Mouse (Mus musculus) activated CD4-positive, CD25-positive, alpha-beta regulatory T cell, adult 4 months (primary cell): ENCODE results near the gene Olfr126. TPM values are rescaled to one million over a fixed set of nuclear protein-coding genes. Genes with fewer than 3 reads are reported as not detected.

Experiments used
- ATAC-seq: one replicate; pipeline ENCODE4 v1.8.0; 2017
- polyA plus RNA-seq, 2 experiments: library from polyadenylated mRNA; unstranded; fragments of 100-300 nt; shearing (Covaris generic); gene quantifications; one replicate each; pipeline ENCODE4 v1.2.1; 2017

Gene Olfr126
- polyA plus RNA-seq = not detected

DNA sequence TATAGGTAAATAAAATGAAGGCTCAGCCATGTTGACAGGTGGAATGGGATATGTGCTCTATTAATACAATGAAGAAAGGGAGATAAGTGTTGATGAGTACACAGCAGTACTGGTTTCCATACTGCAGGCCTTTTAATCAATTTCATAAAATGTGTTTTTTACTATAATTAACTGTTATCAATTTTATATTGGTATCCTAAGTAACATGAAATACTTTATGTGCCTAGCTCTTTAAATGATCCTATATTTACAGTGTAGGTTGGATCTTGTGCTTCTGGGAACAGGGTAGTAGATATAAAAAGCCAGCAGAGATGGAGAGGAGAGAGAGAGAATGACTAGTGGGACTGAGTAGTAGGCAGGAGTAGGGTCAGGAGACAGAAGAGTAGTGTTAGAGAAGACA is at the start of gene Olfr126:
TSS of gene Olfr126 (plus strand) at position 301 of the 400 bp plus-strand sequence.
- ATAC-seq = no peak

DNA sequence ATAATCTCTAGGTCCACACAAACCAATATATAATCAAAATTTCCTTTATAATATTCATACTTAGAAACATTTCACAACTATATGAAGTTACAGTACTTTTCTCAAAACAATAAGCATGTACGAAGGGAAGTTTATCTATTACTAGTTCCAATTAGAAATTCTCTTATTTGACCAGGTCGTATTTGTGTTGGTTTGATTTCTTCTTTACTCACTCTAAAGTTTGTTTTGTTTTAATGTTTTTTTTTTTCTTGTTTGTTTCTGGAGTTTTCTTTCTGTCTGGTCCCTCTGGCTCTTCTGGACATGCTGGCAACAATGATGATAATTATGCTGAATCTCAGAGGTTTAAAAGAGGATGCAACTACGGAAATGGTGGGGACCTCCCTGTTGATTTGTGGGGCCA is 47.7 kb upstream of the Olfr126 start, which contains the start of gene Olfr124:
TSS of gene Olfr124 (plus strand) at position 301 of the 400 bp plus-strand sequence.
- no peak for ATAC-seq

GRCm38 (mm10) chr17:37832649-37833048 is 14.6 kb upstream of the Olfr126 start, which contains the start of gene Olfr125:
TSS of gene Olfr125 (plus strand) at chr17:37832949.
- no peak for ATAC-seq

GRCm38 (mm10) chr17:37863901-37864300 is 16.6 kb downstream of the Olfr126 start:
- ATAC-seq = no peak

DNA sequence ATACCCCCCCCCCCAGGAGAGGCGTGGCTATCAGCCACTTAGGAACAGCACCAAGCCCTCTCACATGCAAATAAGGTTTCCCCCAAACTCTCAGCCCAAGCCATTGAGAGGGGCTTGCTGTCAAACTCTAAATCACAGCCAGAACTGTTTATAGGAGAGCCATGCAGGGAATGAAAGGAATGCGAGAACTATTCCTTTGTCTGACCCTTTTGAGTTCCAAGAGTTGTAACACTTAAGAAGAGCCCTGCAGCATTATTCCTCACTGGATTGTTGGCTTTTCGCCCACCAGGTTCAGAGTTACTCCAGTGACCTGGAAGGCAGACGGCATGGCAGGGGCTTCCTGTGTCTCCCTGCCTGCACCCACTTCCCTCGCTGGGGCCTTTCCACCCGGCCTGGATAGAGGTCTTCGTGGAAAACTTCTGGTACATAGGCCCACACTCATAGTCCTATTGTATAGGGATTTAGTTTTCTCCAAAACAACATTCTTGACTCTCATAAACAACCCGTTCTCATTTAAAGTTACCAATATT is 22.5 kb downstream of the Olfr126 start:
- ATAC-seq = no peak

- no peak for ATAC-seq
These were observed 26.5 kb downstream of the Olfr126 start for GRCm38 (mm10) chr17:37873830-37874229.

DNA sequence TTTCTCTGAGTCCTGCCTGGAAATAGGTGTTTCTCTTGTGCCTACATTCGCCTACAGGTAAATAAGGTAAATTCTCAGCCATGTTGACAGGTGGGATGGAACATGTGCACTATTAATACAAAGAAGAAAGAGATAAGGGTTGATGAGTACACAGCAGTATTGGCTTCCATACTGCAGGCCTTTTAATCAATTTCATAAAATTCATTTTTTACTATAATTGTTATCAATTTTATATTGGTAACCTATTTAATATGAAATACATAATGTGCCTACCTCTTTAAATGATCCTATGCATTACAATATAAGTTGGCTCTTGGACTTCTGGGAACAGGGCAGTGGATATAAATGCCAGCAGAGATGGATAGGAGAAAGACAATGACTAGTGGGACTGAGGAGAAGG is 52.9 kb downstream of the Olfr126 start, which contains the start of gene Olfr127:
TSS of gene Olfr127 (plus strand) at position 301 of the 400 bp plus-strand sequence.
- ATAC-seq = no peak

Other genes with a start within 250 kb of the Olfr126 start
- gene Olfr115, start 220.4 kb upstream of the Olfr126 start, polyA plus RNA-seq = under 1 TPM in 1 of 2 experiments, not detected in 1; 0.37 TPM
- not detected for gene Olfr116, start 220.3 kb upstream of the Olfr126 start, polyA plus RNA-seq
- gene Olfr117, start 183.7 kb upstream of the Olfr126 start, polyA plus RNA-seq = not detected
- under 1 TPM; 0.27 to 0.49 TPM for gene Olfr118, start 180.5 kb upstream of the Olfr126 start, polyA plus RNA-seq
- gene Olfr119, start 150.9 kb upstream of the Olfr126 start, polyA plus RNA-seq = not detected
- gene Olfr120, start 125.7 kb upstream of the Olfr126 start, polyA plus RNA-seq = not detected
- not detected for gene Olfr121, start 98.6 kb upstream of the Olfr126 start, polyA plus RNA-seq
- not detected for gene Olfr122, start 78.9 kb upstream of the Olfr126 start, polyA plus RNA-seq
- not detected for gene Olfr123, start 54.0 kb upstream of the Olfr126 start, polyA plus RNA-seq
- not detected for gene Olfr124, start 47.6 kb upstream of the Olfr126 start, polyA plus RNA-seq
- not detected for gene Olfr125, start 14.5 kb upstream of the Olfr126 start, polyA plus RNA-seq
- gene Olfr127, start 53.0 kb downstream of the Olfr126 start, polyA plus RNA-seq = not detected
- gene Olfr128, start 73.1 kb downstream of the Olfr126 start, polyA plus RNA-seq = under 1 TPM in 1 of 2 experiments, not detected in 1; 0.17 TPM
- not detected for gene Olfr761, start 105.6 kb downstream of the Olfr126 start, polyA plus RNA-seq
- not detected for gene Olfr129, start 212.6 kb downstream of the Olfr126 start, polyA plus RNA-seq
- gene Olfr130, start 216.4 kb downstream of the Olfr126 start, polyA plus RNA-seq = not detected
- not detected for gene Olfr131, start 241.2 kb downstream of the Olfr126 start, polyA plus RNA-seq